Mouse (Mus musculus) skeletal muscle tissue, adult 2 months (tissue): ENCODE measurements around the gene Bfsp2.

ENCODE experiments used
- DNase-seq: peaks from one replicate; pipeline ENCODE4 v3.0.0-alpha.2; 2012; ENCODE audit warnings: low read depth, low spot score

The Bfsp2 gene

GRCm38 (mm10) chr9:103384141-103384796 is 96.0 kb downstream of the Bfsp2 start:
- DNase-seq: no peak

- DNase-seq: no peak
Measured at GRCm38 (mm10) chr9:103383576-103383975, 96.6 kb downstream of the Bfsp2 start.

GRCm38 (mm10) chr9:103382989-103383388 is 97.2 kb downstream of the Bfsp2 start:
- DNase-seq: no peak

- DNase-seq: no peak
Measured at GRCm38 (mm10) chr9:103380566-103380965, 99.7 kb downstream of the Bfsp2 start.

GRCm38 (mm10) chr9:103379199-103379598 is 101.0 kb downstream of the Bfsp2 start:
- no peak for DNase-seq

GRCm38 (mm10) chr9:103378686-103379085 is 101.5 kb downstream of the Bfsp2 start:
- DNase-seq: no peak

GRCm38 (mm10) chr9:103376346-103377320 is 103.6 kb downstream of the Bfsp2 start:
- no peak for DNase-seq
